Mouse (Mus musculus) limb, embryonic 15.5 days (tissue): ENCODE measurements around the gene Ssc5d. TPM values are rescaled to one million over a fixed set of nuclear protein-coding genes. Genes with fewer than 3 reads are reported as not detected.
A peak's percentile ranks its signal among the peaks of the same experiment; 100 is the strongest.

Experiments
- ATAC-seq: fragments of 200-750 bp; cut with Nextera tagmentation; 2 replicates; pipeline ENCODE4 v1.8.0; 2017; ENCODE audit warnings: low read depth, moderate TSS enrichment; ENCODE audit not compliant: insufficient number of reproducible peaks, low FRiP score, low TSS enrichment
- H3K27ac ChIP-seq: fragments of 300-500 bp; sonication (generic); 2 replicates; pipeline ENCODE4 v1.5.1; 2015; ENCODE audit warnings: moderate library complexity, mild to moderate bottlenecking, inconsistent platforms
- H3K27me3 ChIP-seq: fragments of 300-500 bp; sonication (generic); 2 replicates; pipeline ENCODE4 v1.6.1; 2015; ENCODE audit warnings: inconsistent platforms
- H3K36me3 ChIP-seq: fragments of 300-500 bp; sonication (generic); 2 replicates; pipeline ENCODE4 v1.6.1; 2015; ENCODE audit warnings: inconsistent platforms
- H3K4me1 ChIP-seq: fragments of 300-500 bp; sonication (generic); 2 replicates; pipeline ENCODE4 v1.6.1; 2015; ENCODE audit warnings: inconsistent platforms
- H3K4me2 ChIP-seq: fragments of 300-500 bp; sonication (generic); 2 replicates; pipeline ENCODE4 v1.6.1; 2015; ENCODE audit warnings: mild to moderate bottlenecking, inconsistent platforms
- H3K4me3 ChIP-seq: fragments of 300-500 bp; sonication (generic); 2 replicates; pipeline ENCODE4 v1.5.1; 2015; ENCODE audit warnings: mild to moderate bottlenecking, inconsistent platforms
- H3K9ac ChIP-seq: fragments of 300-500 bp; sonication (generic); 2 replicates; pipeline ENCODE4 v1.6.1; 2015; ENCODE audit warnings: inconsistent platforms
- H3K9me3 ChIP-seq: fragments of 300-500 bp; sonication (generic); 2 replicates; pipeline ENCODE4 v1.6.1; 2016; ENCODE audit warnings: inconsistent platforms
- WGBS: fragments of 180-500 bp; shearing (Covaris S2); methylation state at CpG from one replicate; pipeline ENCODE4 v1.1.7; 2015; 5-methylcytosine and 5-hydroxymethylcytosine counted together
- polyA plus RNA-seq: library from polyadenylated mRNA; unstranded; fragments of >200 nt; fragmentation: Nextera tagmentation; extraction: Ambion mirVana; gene quantifications from 2 replicates; pipeline ENCODE4 v1.2.1, GENCODE M21; 2015

Ssc5d gene
- polyA plus RNA-seq, 1 experiment from 2014 or later: 15.6 TPM

- 79% methylated on average over 9 of the region's 9 CpGs for WGBS
- no peak overlapping the region for H3K27ac ChIP-seq
- H3K36me3 ChIP-seq: no peaks in the 10 kb centered on the region
These were observed 23.2 kb upstream of the Ssc5d start for GRCm38 (mm10) chr7:4902404-4902803.

DNA sequence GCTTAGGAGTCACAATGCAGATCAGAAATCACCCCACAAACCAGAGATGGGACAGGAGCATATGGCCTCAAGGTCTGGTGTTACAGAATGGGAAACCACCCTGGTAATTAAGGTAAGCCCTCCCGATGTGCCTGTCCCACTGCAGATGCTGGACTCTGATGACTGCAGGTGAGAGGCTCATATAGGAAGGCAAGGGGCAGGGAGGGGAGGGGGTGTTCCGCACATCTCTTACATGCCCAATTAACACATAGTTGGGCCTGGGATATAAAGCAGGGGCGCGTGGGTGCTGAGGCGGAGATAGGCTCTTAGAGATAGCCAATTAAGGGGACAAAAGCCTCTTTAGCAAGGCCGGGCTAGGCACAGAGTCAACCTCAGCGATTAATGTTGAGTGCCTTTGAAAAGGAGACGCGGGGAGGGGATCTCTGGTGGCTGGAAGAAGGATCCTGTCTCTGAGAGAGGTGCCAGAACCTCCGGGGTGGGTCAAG is 19.1 kb upstream of the Ssc5d start, which contains the start of gene Gm36210:
Gm36210 (minus strand) TSS at position 51 of the 485 bp plus-strand sequence.
- Histone ChIP-seq H3K9me3 (no peaks in the 10 kb centered on the region), H3K4me1 (peaks cover 13% of the 10 kb centered on the region; the same call in 1 of the 2 replicates), H3K27ac (no peak within 1 kb of the TSS), H3K36me3 (no peaks in the 10 kb centered on the region), H3K4me3 (no peak within 1 kb of the TSS), H3K27me3 (no peaks in the 10 kb centered on the region), H3K4me2 (no peak within 1 kb of the TSS), H3K9ac (0 out of 2 replicates have a peak within 1 kb of the TSS, but pooled peaks have one; percentile 10)
- ATAC-seq: no peak
- WGBS: 60% methylated on average over 10 of the region's 10 CpGs

More at GRCm38 (mm10) chr7:4902404-4902803, 23.2 kb upstream of the Ssc5d start:
- Histone ChIP-seq H3K4me2 (no peak overlapping the region), H3K9ac (no peak overlapping the region), H3K27me3 (peaks cover 21% of the 10 kb centered on the region; the same call in 1 of the 2 replicates), H3K9me3 (no peaks in the 10 kb centered on the region), H3K4me3 (no peak overlapping the region), H3K4me1 (peaks cover 17% of the 10 kb centered on the region)
- ATAC-seq: no peak

- H3K36me3 ChIP-seq: no peaks in the 10 kb centered on the region
- no peak overlapping the region for H3K4me2 ChIP-seq
- no peaks in the 10 kb centered on the region for H3K9me3 ChIP-seq
- H3K4me1 ChIP-seq: peaks cover 26% of the 10 kb centered on the region
- no peak overlapping the region for H3K4me3 ChIP-seq
- no peak overlapping the region for H3K9ac ChIP-seq
- H3K27me3 ChIP-seq: no peaks in the 10 kb centered on the region
- ATAC-seq: no peak; the same call in 1 of the 2 replicates
- 30% methylated on average over 9 of the region's 9 CpGs for WGBS
- H3K27ac ChIP-seq: peak overlapping the region; percentile 47
These were observed 14.0 kb upstream of the Ssc5d start for GRCm38 (mm10) chr7:4911561-4911960.

- 66% methylated on average over 5 of the region's 5 CpGs for WGBS
- Histone ChIP-seq H3K36me3 (no peaks in the 10 kb centered on the region), H3K4me2 (no peak overlapping the region), H3K27me3 (no peaks in the 10 kb centered on the region), H3K9ac (no peak overlapping the region), H3K27ac (0 out of 2 replicates have a peak overlapping the region, but pooled peaks have one; percentile 47), H3K4me3 (no peak overlapping the region), H3K9me3 (no peaks in the 10 kb centered on the region), H3K4me1 (peaks cover 30% of the 10 kb centered on the region)
- ATAC-seq: no peak
These were observed 13.3 kb upstream of the Ssc5d start for GRCm38 (mm10) chr7:4912248-4912647.

GRCm38 (mm10) chr7:4915007-4915665 is 10.4 kb upstream of the Ssc5d start, which contains the start of gene Zfp628:
TSS of gene Zfp628 (plus strand) at chr7:4915217.
- peak; percentile 87 for ATAC-seq
- Histone ChIP-seq H3K4me2 (peak within 1 kb of the TSS; percentile 72), H3K4me3 (peak within 1 kb of the TSS; percentile 71), H3K27me3 (no peaks in the 10 kb centered on the region), H3K27ac (peak within 1 kb of the TSS; percentile 99), H3K36me3 (peaks cover 21% of the 10 kb centered on the region), H3K9me3 (no peaks in the 10 kb centered on the region), H3K9ac (peak within 1 kb of the TSS; percentile 76), H3K4me1 (peaks cover 28% of the 10 kb centered on the region)
- WGBS: under 1% methylated on average over 55 of the region's 56 CpGs

DNA sequence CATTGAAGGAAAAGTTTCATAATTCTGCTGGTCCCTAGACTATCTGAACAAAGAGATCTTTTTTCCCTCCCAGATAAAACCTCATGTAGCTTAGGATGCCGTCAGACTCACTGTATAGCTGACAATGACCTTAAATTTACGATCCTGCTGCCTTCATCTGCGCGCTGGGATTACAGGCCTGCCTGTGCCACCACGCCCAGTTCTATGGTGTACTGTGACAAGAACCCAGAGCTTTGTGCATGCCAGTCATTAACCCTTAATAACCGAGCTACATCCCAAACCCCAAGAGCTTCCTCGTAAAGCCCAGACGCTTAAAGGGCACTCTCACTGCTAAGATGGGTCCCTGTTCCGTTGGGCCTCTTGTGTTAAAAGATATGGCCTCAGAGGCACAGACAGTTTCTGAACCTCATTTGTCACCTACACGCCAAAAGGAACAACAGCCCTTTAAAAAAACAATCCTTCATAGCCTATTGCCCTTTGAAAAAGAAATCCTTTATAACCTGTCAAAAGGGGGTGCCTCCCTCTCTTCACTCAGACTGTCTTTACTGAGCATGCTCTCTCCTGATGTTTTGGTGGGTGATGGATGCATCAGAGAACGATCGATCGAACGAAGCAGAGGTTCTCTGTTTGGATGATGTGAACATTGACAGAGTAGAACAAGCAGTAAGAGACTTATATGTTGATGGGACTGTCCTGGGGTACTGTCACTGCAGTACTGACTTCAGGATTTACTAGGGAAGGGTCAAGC is 9.7 kb upstream of the Ssc5d start:
- H3K27me3 ChIP-seq: no peaks in the 10 kb centered on the region
- peak overlapping the region; percentile 72 for H3K4me2 ChIP-seq
- H3K4me1 ChIP-seq: peaks cover 24% of the 10 kb centered on the region
- ATAC-seq: no peak
- WGBS: 13% methylated on average over 14 of the region's 14 CpGs
- peak overlapping the region; percentile 71 for H3K4me3 ChIP-seq
- H3K9ac ChIP-seq: peak overlapping the region; percentile 76
- no peaks in the 10 kb centered on the region for H3K9me3 ChIP-seq
- H3K36me3 ChIP-seq: peaks cover 28% of the 10 kb centered on the region
- peak overlapping the region; percentile 99 for H3K27ac ChIP-seq

GRCm38 (mm10) chr7:4917494-4917893 is 8.1 kb upstream of the Ssc5d start:
- no peak overlapping the region for H3K27ac ChIP-seq
- no peak overlapping the region for H3K4me2 ChIP-seq
- H3K27me3 ChIP-seq: no peaks in the 10 kb centered on the region
- H3K36me3 ChIP-seq: peaks cover 37% of the 10 kb centered on the region
- 85% methylated on average over 2 of the region's 2 CpGs for WGBS
- ATAC-seq: no peak
- H3K4me3 ChIP-seq: no peak overlapping the region
- peaks cover 32% of the 10 kb centered on the region for H3K4me1 ChIP-seq
- H3K9me3 ChIP-seq: no peaks in the 10 kb centered on the region
- H3K9ac ChIP-seq: no peak overlapping the region

- Histone ChIP-seq H3K27me3 (no peaks in the 10 kb centered on the region), H3K4me3 (no peak overlapping the region), H3K36me3 (peaks cover 37% of the 10 kb centered on the region), H3K9ac (no peak overlapping the region), H3K9me3 (no peaks in the 10 kb centered on the region), H3K4me1 (peaks cover 44% of the 10 kb centered on the region), H3K27ac (no peak overlapping the region), H3K4me2 (no peak overlapping the region)
- ATAC-seq: no peak
- 90% methylated on average over 15 of the region's 15 CpGs for WGBS
These were observed 6.9 kb upstream of the Ssc5d start for GRCm38 (mm10) chr7:4918681-4919080.

DNA sequence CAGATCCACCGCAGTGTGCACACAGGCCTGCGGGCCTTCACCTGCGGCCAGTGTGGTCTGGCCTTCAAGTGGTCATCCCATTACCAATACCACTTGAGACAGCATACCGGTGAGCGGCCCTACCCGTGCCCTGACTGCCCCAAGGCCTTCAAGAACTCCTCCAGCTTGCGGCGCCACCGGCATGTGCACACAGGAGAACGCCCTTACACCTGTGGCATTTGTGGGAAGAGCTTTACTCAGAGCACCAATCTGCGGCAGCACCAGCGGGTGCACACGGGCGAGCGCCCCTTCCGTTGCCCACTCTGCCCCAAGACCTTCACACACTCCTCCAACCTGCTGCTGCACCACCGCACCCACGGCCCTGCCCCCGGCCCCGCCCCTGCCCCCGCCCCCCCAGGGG is 6.5 kb upstream of the Ssc5d start:
- no peak overlapping the region for H3K4me2 ChIP-seq
- H3K4me1 ChIP-seq: peaks cover 47% of the 10 kb centered on the region
- 84% methylated on average over 20 of the region's 21 CpGs for WGBS
- no peaks in the 10 kb centered on the region for H3K27me3 ChIP-seq
- peaks cover 37% of the 10 kb centered on the region for H3K36me3 ChIP-seq
- ATAC-seq: no peak
- no peak overlapping the region for H3K9ac ChIP-seq
- no peaks in the 10 kb centered on the region for H3K9me3 ChIP-seq
- no peak overlapping the region for H3K27ac ChIP-seq
- H3K4me3 ChIP-seq: no peak overlapping the region

GRCm38 (mm10) chr7:4919971-4920370 is 5.6 kb upstream of the Ssc5d start:
- H3K4me1 ChIP-seq: peaks cover 50% of the 10 kb centered on the region
- ATAC-seq: no peak

DNA sequence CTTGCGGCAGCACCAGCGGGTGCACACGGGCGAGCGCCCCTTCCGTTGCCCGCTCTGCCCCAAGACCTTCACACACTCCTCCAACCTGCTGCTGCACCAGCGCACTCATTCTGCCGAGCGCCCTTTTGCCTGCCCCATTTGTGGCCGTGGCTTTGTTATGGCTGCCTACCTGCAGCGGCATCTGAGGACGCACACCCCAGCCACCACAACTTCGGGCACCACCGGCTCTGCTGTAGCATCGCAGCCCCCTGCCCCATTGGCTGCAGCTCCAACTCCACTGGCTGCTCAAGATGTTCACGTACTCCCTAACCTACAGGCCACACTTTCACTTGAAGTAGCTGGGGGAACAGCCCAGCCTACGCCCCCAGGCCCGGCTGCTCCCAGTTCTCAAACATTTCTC is 5.1 kb upstream of the Ssc5d start:
- no peak overlapping the region for H3K4me2 ChIP-seq
- H3K27me3 ChIP-seq: no peaks in the 10 kb centered on the region
- H3K4me3 ChIP-seq: no peak overlapping the region
- no peaks in the 10 kb centered on the region for H3K9me3 ChIP-seq
- no peak for ATAC-seq
- H3K36me3 ChIP-seq: peaks cover 37% of the 10 kb centered on the region
- H3K4me1 ChIP-seq: peaks cover 55% of the 10 kb centered on the region
- 0 out of 2 replicates have a peak overlapping the region, but pooled peaks have one; percentile 91 for H3K27ac ChIP-seq
- WGBS: 90% methylated on average over 19 of the region's 19 CpGs
- no peak overlapping the region for H3K9ac ChIP-seq

More at GRCm38 (mm10) chr7:4919971-4920370, 5.6 kb upstream of the Ssc5d start:
- no peaks in the 10 kb centered on the region for H3K27me3 ChIP-seq
- H3K27ac ChIP-seq: no peak overlapping the region
- peaks cover 37% of the 10 kb centered on the region for H3K36me3 ChIP-seq
- H3K4me3 ChIP-seq: no peak overlapping the region
- no peaks in the 10 kb centered on the region for H3K9me3 ChIP-seq
- WGBS: 90% methylated on average over 21 of the region's 21 CpGs
- H3K9ac ChIP-seq: no peak overlapping the region
- no peak overlapping the region for H3K4me2 ChIP-seq
